Mouse (Mus musculus) bone marrow, adult 2 months (tissue): ENCODE measurements around the gene Zfp507.

Experiments used
- CTCF ChIP-seq: fragments of 200-500 bp; IDR thresholded peaks from 2 replicates; pipeline ENCODE4 v1.5.1; 2011; ENCODE audit warnings: low read length, control low read depth; ENCODE audit not compliant: control insufficient read depth, insufficient read depth
- POLR2A ChIP-seq: fragments of 200-500 bp; IDR thresholded peaks from 2 replicates; pipeline ENCODE4 v1.6.1; 2011; ENCODE audit warnings: low read depth, mild to moderate bottlenecking, control low read depth, low read length, borderline replicate concordance; ENCODE audit not compliant: control insufficient read depth

- TF ChIP-seq CTCF (no peak), POLR2A (no peak)
These were observed 1.4 kb upstream of the Zfp507 start for GRCm38 (mm10) chr7:35804206-35804605.
